Mouse (Mus musculus): ENCODE data around the gene Mpv17l. TPM values are rescaled to one million over a fixed set of nuclear protein-coding genes. Genes with fewer than 3 reads are reported as not detected.
"Not testable (repeated sequence)": the region's sequence is repeated elsewhere in the genome, so short reads cannot be mapped to it uniquely, and the experiment has no call there.

Mpv17l gene
- polyA plus RNA-seq, 1 experiment from 2014 or later = 2.5 TPM

- ATAC-seq (ENCODE audit: insufficient number of reproducible peaks, insufficient read depth, low FRiP score, low TSS enrichment, low read depth) = peak; percentile 91
- no peak overlapping the region for H3K27ac ChIP-seq
These were observed 37.3 kb downstream of the Mpv17l start for GRCm38 (mm10) chr16:13940139-13940846.

GRCm38 (mm10) chr16:13940847-13941395 lies 38.0 kb downstream of the Mpv17l start:
- Histone ChIP-seq H3K4me3 (replicated peaks) (peak overlapping the region; percentile 61), H3K9me3 (no peaks in the 10 kb centered on the region), H3K36me3 (no peaks in the 10 kb centered on the region), H3K9ac (replicated peaks) (peak overlapping the region; percentile 70), H3K4me2 (peak overlapping the region; percentile 99), H3K4me1 (replicated peaks) (0 out of 2 replicates have a peak, but pooled peaks cover 8% of the 10 kb centered on the region), H3K27ac (no peak overlapping the region), H3K27me3 (peaks cover 24% of the 10 kb centered on the region)
- WGBS = 3% methylated on average over 34 of the region's 34 CpGs
- peak; percentile 76 for ATAC-seq (ENCODE audit: insufficient number of reproducible peaks, insufficient read depth, low FRiP score, low TSS enrichment, low read depth)

More at GRCm38 (mm10) chr16:13940139-13940846, 37.3 kb downstream of the Mpv17l start:
- no peaks in the 10 kb centered on the region for H3K36me3 ChIP-seq
- peak overlapping the region; percentile 61 for H3K4me3 ChIP-seq (replicated peaks)
- peaks cover 24% of the 10 kb centered on the region for H3K27me3 ChIP-seq
- 0 out of 2 replicates have a peak, but pooled peaks cover 8% of the 10 kb centered on the region for H3K4me1 ChIP-seq (replicated peaks)
- 5% methylated on average over 28 of the region's 28 CpGs for WGBS
- H3K9ac ChIP-seq (replicated peaks) = peak overlapping the region; percentile 70
- H3K9me3 ChIP-seq = no peaks in the 10 kb centered on the region
- H3K4me2 ChIP-seq = peak overlapping the region; percentile 99

- no peaks in the 10 kb centered on the region for H3K36me3 ChIP-seq
- H3K27ac ChIP-seq = no peak overlapping the region
- H3K4me1 ChIP-seq (replicated peaks) = 0 out of 2 replicates have a peak, but pooled peaks cover 8% of the 10 kb centered on the region
- H3K9me3 ChIP-seq = no peaks in the 10 kb centered on the region
- 50% methylated on average over 4 of the region's 4 CpGs for WGBS
- H3K9ac ChIP-seq (replicated peaks) = no peak overlapping the region
- peaks cover 24% of the 10 kb centered on the region for H3K27me3 ChIP-seq
- no peak overlapping the region for H3K4me3 ChIP-seq (replicated peaks)
- no peak for ATAC-seq (ENCODE audit: insufficient number of reproducible peaks, insufficient read depth, low FRiP score, low TSS enrichment, low read depth)
- no peak overlapping the region for H3K4me2 ChIP-seq
These were observed 41.2 kb downstream of the Mpv17l start for GRCm38 (mm10) chr16:13944178-13944577.

- WGBS = 73% methylated on average over 5 of the region's 5 CpGs
- H3K36me3 ChIP-seq = no peaks in the 10 kb centered on the region
- no peak for ATAC-seq (ENCODE audit: insufficient number of reproducible peaks, insufficient read depth, low FRiP score, low TSS enrichment, low read depth)
- H3K27me3 ChIP-seq = peaks cover 21% of the 10 kb centered on the region
- H3K27ac ChIP-seq = no peak overlapping the region
- H3K4me3 ChIP-seq (replicated peaks) = no peak overlapping the region
- H3K4me1 ChIP-seq (replicated peaks) = 0 out of 2 replicates have a peak, but pooled peaks cover 8% of the 10 kb centered on the region
- no peaks in the 10 kb centered on the region for H3K9me3 ChIP-seq
- H3K9ac ChIP-seq (replicated peaks) = no peak overlapping the region
- no peak overlapping the region for H3K4me2 ChIP-seq
These were observed 41.8 kb downstream of the Mpv17l start for GRCm38 (mm10) chr16:13944752-13945151.

GRCm38 (mm10) chr16:13945153-13945552 lies 42.2 kb downstream of the Mpv17l start:
- H3K9ac ChIP-seq (replicated peaks) = no peak overlapping the region
- no peak overlapping the region for H3K4me2 ChIP-seq
- no peaks in the 10 kb centered on the region for H3K36me3 ChIP-seq
- peaks cover 19% of the 10 kb centered on the region for H3K27me3 ChIP-seq
- no peak overlapping the region for H3K4me3 ChIP-seq (replicated peaks)
- no peak for ATAC-seq (ENCODE audit: insufficient number of reproducible peaks, insufficient read depth, low FRiP score, low TSS enrichment, low read depth)
- no peaks in the 10 kb centered on the region for H3K9me3 ChIP-seq
- H3K27ac ChIP-seq = no peak overlapping the region
- H3K4me1 ChIP-seq (replicated peaks) = 0 out of 2 replicates have a peak, but pooled peaks cover 8% of the 10 kb centered on the region
- 71% methylated on average over 4 of the region's 4 CpGs for WGBS

GRCm38 (mm10) chr16:13946306-13946705 lies 43.3 kb downstream of the Mpv17l start:
- Histone ChIP-seq H3K36me3 (no peaks in the 10 kb centered on the region), H3K9me3 (no peaks in the 10 kb centered on the region), H3K9ac (replicated peaks) (no peak overlapping the region), H3K4me1 (replicated peaks) (0 out of 2 replicates have a peak, but pooled peaks cover 2% of the 10 kb centered on the region), H3K4me3 (replicated peaks) (no peak overlapping the region), H3K27ac (no peak overlapping the region), H3K27me3 (peaks cover 7% of the 10 kb centered on the region), H3K4me2 (no peak overlapping the region)
- 77% methylated on average over 1 of the region's 1 CpGs for WGBS
- ATAC-seq (ENCODE audit: insufficient number of reproducible peaks, insufficient read depth, low FRiP score, low TSS enrichment, low read depth) = no peak

GRCm38 (mm10) chr16:13951245-13951644 lies 48.3 kb downstream of the Mpv17l start:
- no peak for ATAC-seq (ENCODE audit: insufficient number of reproducible peaks, insufficient read depth, low FRiP score, low TSS enrichment, low read depth)
- H3K27me3 ChIP-seq = no peaks in the 10 kb centered on the region
- WGBS = 78% methylated on average over 3 of the region's 3 CpGs

GRCm38 (mm10) chr16:13962053-13962452 lies 59.1 kb downstream of the Mpv17l start:
- H3K9ac ChIP-seq (replicated peaks) = no peak overlapping the region
- 17% methylated on average over 1 of the region's 1 CpGs for WGBS
- ATAC-seq (ENCODE audit: insufficient number of reproducible peaks, insufficient read depth, low FRiP score, low TSS enrichment, low read depth) = no peak

More at GRCm38 (mm10) chr16:13951245-13951644, 48.3 kb downstream of the Mpv17l start:
- Histone ChIP-seq H3K9me3 (no peaks in the 10 kb centered on the region), H3K4me2 (no peak overlapping the region), H3K36me3 (no peaks in the 10 kb centered on the region), H3K27ac (no peak overlapping the region), H3K4me3 (replicated peaks) (no peak overlapping the region), H3K9ac (replicated peaks) (no peak overlapping the region), H3K4me1 (replicated peaks) (no peaks in the 10 kb centered on the region)

GRCm38 (mm10) chr16:13969096-13969495 lies 66.1 kb downstream of the Mpv17l start:
- H3K27me3 ChIP-seq = no peaks in the 10 kb centered on the region
- H3K4me1 ChIP-seq (replicated peaks) = no peaks in the 10 kb centered on the region
- no peaks in the 10 kb centered on the region for H3K9me3 ChIP-seq
- H3K9ac ChIP-seq (replicated peaks) = no peak overlapping the region
- H3K4me2 ChIP-seq = no peak overlapping the region
- 85% methylated on average over 1 of the region's 1 CpGs for WGBS
- no peak overlapping the region for H3K27ac ChIP-seq
- ATAC-seq (ENCODE audit: insufficient number of reproducible peaks, insufficient read depth, low FRiP score, low TSS enrichment, low read depth) = no peak
- no peak overlapping the region for H3K4me3 ChIP-seq (replicated peaks)
- no peaks in the 10 kb centered on the region for H3K36me3 ChIP-seq

More at GRCm38 (mm10) chr16:13962053-13962452, 59.1 kb downstream of the Mpv17l start:
- Histone ChIP-seq H3K36me3 (no peaks in the 10 kb centered on the region), H3K4me2 (no peak overlapping the region), H3K9me3 (no peaks in the 10 kb centered on the region), H3K27ac (no peak overlapping the region), H3K4me3 (replicated peaks) (no peak overlapping the region), H3K4me1 (replicated peaks) (no peaks in the 10 kb centered on the region), H3K27me3 (no peaks in the 10 kb centered on the region)

- no peak for ATAC-seq (ENCODE audit: insufficient number of reproducible peaks, insufficient read depth, low FRiP score, low TSS enrichment, low read depth)
- H3K27ac ChIP-seq = no peak overlapping the region
- H3K4me1 ChIP-seq (replicated peaks) = no peaks in the 10 kb centered on the region
- no peaks in the 10 kb centered on the region for H3K9me3 ChIP-seq
- 89% methylated on average over 8 of the region's 8 CpGs for WGBS
- no peaks in the 10 kb centered on the region for H3K36me3 ChIP-seq
- H3K4me2 ChIP-seq = no peak overlapping the region
- no peak overlapping the region for H3K9ac ChIP-seq (replicated peaks)
- H3K27me3 ChIP-seq = no peaks in the 10 kb centered on the region
- no peak overlapping the region for H3K4me3 ChIP-seq (replicated peaks)
These were observed 69.1 kb downstream of the Mpv17l start for GRCm38 (mm10) chr16:13972051-13972450.

- H3K4me1 ChIP-seq (replicated peaks); H3K9me3 ChIP-seq; H3K4me2 ChIP-seq; H3K36me3 ChIP-seq; H3K27ac ChIP-seq; ATAC-seq (ENCODE audit: insufficient number of reproducible peaks, insufficient read depth, low FRiP score, low TSS enrichment, low read depth); H3K4me3 ChIP-seq (replicated peaks); H3K27me3 ChIP-seq; H3K9ac ChIP-seq (replicated peaks): not testable (repeated sequence)
- 82% methylated on average over 4 of the region's 4 CpGs for WGBS
These were observed 73.5 kb downstream of the Mpv17l start for GRCm38 (mm10) chr16:13976358-13976896.

All from limb, embryonic 12.5 days (tissue).